Mouse (Mus musculus): ENCODE measurements around the gene Tubal3.

DNA sequence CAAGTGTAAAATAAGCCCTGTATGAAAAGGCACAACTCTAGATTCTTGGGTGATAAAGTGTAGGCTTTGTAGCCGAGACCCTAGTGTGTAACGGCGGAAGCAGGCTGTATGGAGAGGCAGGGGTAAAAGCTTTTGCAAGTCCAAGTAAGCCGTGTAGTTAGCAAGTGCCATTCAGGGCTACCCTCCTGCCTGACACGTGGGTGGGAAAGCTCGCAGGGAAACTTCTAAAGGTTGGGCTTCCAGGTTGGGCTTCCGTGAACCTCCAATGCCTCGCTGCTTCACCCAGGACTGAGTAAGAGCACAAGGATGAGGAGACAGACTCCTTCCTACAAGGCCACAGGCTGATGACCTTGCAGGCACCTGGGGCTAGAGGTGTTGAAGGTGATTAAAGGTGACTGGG, 23.5 kb upstream of the Tubal3 start:
- no peak for TF ChIP-seq CTCF (IDR thresholded peaks at IDR 0.05; ENCODE audit: extremely low read depth, insufficient read depth, low read length)
- no peak for TF ChIP-seq POLR2A (IDR thresholded peaks at IDR 0.05; ENCODE audit: extremely low read depth, insufficient read depth, low read length)

Data from cortical plate, adult 2 months (tissue).